In the genomic region with DNA sequence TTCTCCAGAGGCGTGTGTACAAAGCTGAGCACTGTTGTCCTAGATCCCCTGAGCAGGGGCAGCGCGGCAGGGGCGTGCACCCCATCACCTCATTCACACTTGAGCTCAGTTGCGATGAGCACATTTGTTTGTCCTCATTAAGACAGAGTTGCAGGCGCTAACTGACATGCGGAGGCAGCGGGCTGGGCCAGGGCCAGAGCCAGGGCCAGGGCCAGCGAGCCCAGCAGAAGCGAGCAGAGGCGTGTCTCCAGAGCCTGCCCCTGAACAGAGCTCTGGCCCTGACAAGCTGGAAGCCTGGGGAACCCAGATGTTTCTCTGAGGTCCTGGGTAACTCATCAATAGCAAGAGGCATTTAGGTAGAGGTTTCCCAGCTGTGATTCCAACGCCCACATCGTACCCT, we compare ENCODE assay signal across 8 mouse cellular contexts.
A peak's percentile ranks its signal among the peaks of the same experiment; 100 is the strongest.
DNase-seq lines count a peak whose midpoint lies in the region; ATAC-seq lines count a peak whose summit lies in the region.
"Had no signal": no experiment of that assay in that cellular context is flagged by ENCODE, and none has a peak within 500 bp of the region (broad histone marks: within the 10 kb centered on the region; RNA-seq: fewer than 3 reads in every experiment).

No protein-coding gene starts in this region.

- no peak overlapping the region for H3K27ac ChIP-seq in midbrain, embryonic 13.5 days
- H3K27ac ChIP-seq in midbrain, embryonic 15.5 days: no peak overlapping the region
- no peak overlapping the region for H3K27ac ChIP-seq in heart, embryonic 12.5 days (ENCODE audit: poor library complexity, severe bottlenecking)
- peak overlapping the region; percentile 51 for H3K27ac ChIP-seq in limb, embryonic 15.5 days
- H3K27ac ChIP-seq: macrophage had no signal

- DNase-seq in testis, postnatal 14 days (ENCODE audit: low spot score): peak; percentile 16
- DNase-seq in B cell, adult 2 months: no peak
- DNase-seq in spleen, postnatal 14 days (ENCODE audit: low spot score in 2 of 2): no peak

- 0 out of 2 replicates have a peak, but pooled peaks have one; percentile 62 for ATAC-seq in midbrain, embryonic 13.5 days
- ATAC-seq in midbrain, embryonic 15.5 days (replicated peaks): no peak
- no peak for ATAC-seq in heart, embryonic 12.5 days (ENCODE audit: insufficient number of reproducible peaks, low FRiP score)
- ATAC-seq in limb, embryonic 15.5 days (ENCODE audit: insufficient number of reproducible peaks, low FRiP score, low TSS enrichment, low read depth): no peak

- H3K27me3 ChIP-seq in midbrain, embryonic 13.5 days: peaks cover 13% of the 10 kb centered on the region; the same call in 1 of the 2 replicates
- no peaks in the 10 kb centered on the region for H3K27me3 ChIP-seq in midbrain, embryonic 15.5 days (replicated peaks)
- H3K27me3 ChIP-seq in heart, embryonic 12.5 days (replicated peaks): peaks cover 18% of the 10 kb centered on the region; the same call in 1 of the 2 replicates
- H3K27me3 ChIP-seq in limb, embryonic 15.5 days: peaks cover 6% of the 10 kb centered on the region; the same call in 1 of the 2 replicates

- H3K9ac ChIP-seq in midbrain, embryonic 13.5 days (replicated peaks): no peak overlapping the region
- no peak overlapping the region for H3K9ac ChIP-seq in midbrain, embryonic 15.5 days
- H3K9ac ChIP-seq in heart, embryonic 12.5 days: no peak overlapping the region
- H3K9ac ChIP-seq in limb, embryonic 15.5 days: no peak overlapping the region

- H3K9me3 ChIP-seq in midbrain, embryonic 13.5 days: no peaks in the 10 kb centered on the region
- H3K9me3 ChIP-seq in midbrain, embryonic 15.5 days: no peaks in the 10 kb centered on the region
- no peaks in the 10 kb centered on the region for H3K9me3 ChIP-seq in heart, embryonic 12.5 days (replicated peaks)
- no peaks in the 10 kb centered on the region for H3K9me3 ChIP-seq in limb, embryonic 15.5 days

- 75% methylated on average over 13 of the region's 13 CpGs for WGBS in midbrain, embryonic 13.5 days
- WGBS in midbrain, embryonic 15.5 days: 75% methylated on average over 13 of the region's 13 CpGs
- WGBS in heart, embryonic 12.5 days: 55% methylated on average over 13 of the region's 13 CpGs
- WGBS in limb, embryonic 15.5 days: 47% methylated on average over 13 of the region's 13 CpGs

- H3K4me1 ChIP-seq in midbrain, embryonic 13.5 days (replicated peaks): peaks cover 12% of the 10 kb centered on the region
- peaks cover 5% of the 10 kb centered on the region; the same call in 1 of the 2 replicates for H3K4me1 ChIP-seq in midbrain, embryonic 15.5 days
- 0 out of 2 replicates have a peak, but pooled peaks cover 3% of the 10 kb centered on the region for H3K4me1 ChIP-seq in heart, embryonic 12.5 days (replicated peaks)
- H3K4me1 ChIP-seq in limb, embryonic 15.5 days: peaks cover 26% of the 10 kb centered on the region

- H3K4me3 ChIP-seq in midbrain, embryonic 13.5 days (replicated peaks): no peak overlapping the region
- H3K4me3 ChIP-seq in midbrain, embryonic 15.5 days: no peak overlapping the region
- no peak overlapping the region for H3K4me3 ChIP-seq in heart, embryonic 12.5 days
- no peak overlapping the region for H3K4me3 ChIP-seq in limb, embryonic 15.5 days

- H3K36me3 ChIP-seq in midbrain, embryonic 13.5 days: no peaks in the 10 kb centered on the region
- H3K36me3 ChIP-seq in midbrain, embryonic 15.5 days (replicated peaks): no peaks in the 10 kb centered on the region
- no peaks in the 10 kb centered on the region for H3K36me3 ChIP-seq in heart, embryonic 12.5 days
- H3K36me3 ChIP-seq in limb, embryonic 15.5 days: no peaks in the 10 kb centered on the region

- no peak overlapping the region for H3K4me2 ChIP-seq in midbrain, embryonic 13.5 days (replicated peaks)
- H3K4me2 ChIP-seq in midbrain, embryonic 15.5 days: no peak overlapping the region
- H3K4me2 ChIP-seq in heart, embryonic 12.5 days: peak overlapping the region; percentile 19; the same call in 1 of the 2 replicates
- peak overlapping the region; percentile 32 for H3K4me2 ChIP-seq in limb, embryonic 15.5 days

Comparison
In these comparisons a context has a peak if more than half of its experiments do, and no peak if none do; other contexts are left out.
1. H3K4me2 ChIP-seq: peak in heart, embryonic 12.5 days (single experiment) and limb, embryonic 15.5 days (single experiment); none in midbrain, embryonic 13.5 days (single experiment) and midbrain, embryonic 15.5 days (single experiment).